10 mouse cellular contexts compared by ENCODE assay signal in genomic region chr10:42581694-42582565, GRCm38 (mm10). TPM values are rescaled to one million over a fixed set of nuclear protein-coding genes. Genes with fewer than 3 reads are reported as not detected.
DNase-seq lines count a peak whose midpoint lies in the region; ATAC-seq and TF ChIP-seq lines count a peak whose summit lies in the region.
"Had no signal": no experiment of that assay in that cellular context is flagged by ENCODE, and none has a peak within 500 bp of the region (broad histone marks: within the 10 kb centered on the region; RNA-seq: fewer than 3 reads in every experiment).

No protein-coding gene starts in this region.

- no peaks in the 10 kb centered on the region for H3K4me1 ChIP-seq in cortical plate, adult 2 months (ENCODE audit: control insufficient read depth, insufficient read depth, low read length)
- H3K4me1 ChIP-seq in forebrain, embryonic 13.5 days = peaks cover 86% of the 10 kb centered on the region
- peaks cover 65% of the 10 kb centered on the region for H3K4me1 ChIP-seq in midbrain, embryonic 12.5 days

- TF ChIP-seq CTCF in left cerebral cortex, adult 2 months (IDR thresholded peaks at IDR 0.05) = no peak
- no peak for TF ChIP-seq CTCF in cortical plate, adult 2 months (IDR thresholded peaks at IDR 0.05; ENCODE audit: extremely low read depth, insufficient read depth, low read length)

- intact Hi-C loops in left cerebral cortex, adult 2 months (cut with DNase I) = loop anchor here (2.0 to 5.0 kb wide), 3 partner anchors 53 to 280 kb away; partner anchors contain the start of gene Scml4
- intact Hi-C loops in left cerebral cortex, postnatal 14 days (cut with DNase I) = loop anchor here (5.0 kb wide), 1 partner anchor 165 kb away; no protein-coding TSS in a partner anchor

- peaks cover 4% of the 10 kb centered on the region for H3K27me3 ChIP-seq in forebrain, embryonic 13.5 days
- H3K27me3 ChIP-seq in midbrain, embryonic 12.5 days = peaks cover 90% of the 10 kb centered on the region

- no peaks in the 10 kb centered on the region for H3K9me3 ChIP-seq in forebrain, embryonic 13.5 days (replicated peaks)
- 0 out of 2 replicates have a peak, but pooled peaks cover 4% of the 10 kb centered on the region for H3K9me3 ChIP-seq in midbrain, embryonic 12.5 days
- H3K9me3 ChIP-seq: neural tube, embryonic 13.5 days had no signal

- H3K27ac ChIP-seq in left cerebral cortex, adult 2 months = no peak overlapping the region; the same call in 1 of the 2 replicates
- H3K27ac ChIP-seq in cortical plate, adult 2 months (ENCODE audit: insufficient read depth, low read length) = no peak overlapping the region
- peak overlapping the region; percentile 96 for H3K27ac ChIP-seq in forebrain, embryonic 13.5 days
- peak overlapping the region; percentile 50 for H3K27ac ChIP-seq in midbrain, embryonic 12.5 days (replicated peaks)
- H3K27ac ChIP-seq: neural tube, embryonic 13.5 days had no signal

- peak overlapping the region; percentile 98 for H3K9ac ChIP-seq in forebrain, embryonic 13.5 days
- peak overlapping the region; percentile 78 for H3K9ac ChIP-seq in midbrain, embryonic 12.5 days (replicated peaks)
- H3K9ac ChIP-seq: neural tube, embryonic 13.5 days had no signal

- under 1% methylated on average over 45 of the region's 45 CpGs for WGBS in forebrain, embryonic 13.5 days
- WGBS in midbrain, embryonic 12.5 days = under 1% methylated on average over 45 of the region's 45 CpGs

- peak overlapping the region; percentile 89 for H3K4me2 ChIP-seq in forebrain, embryonic 13.5 days
- peak overlapping the region; percentile 74 for H3K4me2 ChIP-seq in midbrain, embryonic 12.5 days (replicated peaks)
- H3K4me2 ChIP-seq: neural tube, embryonic 13.5 days had no signal

- ATAC-seq in forebrain, embryonic 13.5 days = no peak
- peak; percentile 4; the same call in 1 of the 2 replicates for ATAC-seq in midbrain, embryonic 12.5 days (ENCODE audit: low FRiP score, low read depth)

- TF ChIP-seq POLR2A in cortical plate, adult 2 months (IDR thresholded peaks at IDR 0.05; ENCODE audit: extremely low read depth, insufficient read depth, low read length) = no peak

- no peak for DNase-seq in left cerebral cortex, adult 2 months (ENCODE audit: extremely low spot score in 1 of 2, low spot score in 2 of 2)
- DNase-seq in left cerebral cortex, postnatal 14 days (ENCODE audit: low spot score in 2 of 2) = no peak
- DNase-seq in layer of hippocampus, adult 8-10 months (ENCODE audit: low spot score in 2 of 2) = no peak
- no peak for DNase-seq in cerebellum, postnatal 36 days
- DNase-seq in lung, postnatal 36 days = no peak
- DNase-seq: thymus, adult 2 months had no signal

- peak overlapping the region; percentile 47 for H3K4me3 ChIP-seq in left cerebral cortex, adult 2 months
- H3K4me3 ChIP-seq in cortical plate, adult 2 months (ENCODE audit: insufficient read depth, low read length) = peak overlapping the region; percentile 47
- H3K4me3 ChIP-seq in forebrain, embryonic 13.5 days = peak overlapping the region; percentile 81
- H3K4me3 ChIP-seq in midbrain, embryonic 12.5 days = peak overlapping the region; percentile 60
- H3K4me3 ChIP-seq: neural tube, embryonic 13.5 days had no signal

- peaks cover 8% of the 10 kb centered on the region for H3K36me3 ChIP-seq in forebrain, embryonic 13.5 days (ENCODE audit: poor library complexity, severe bottlenecking)
- 0 out of 2 replicates have a peak, but pooled peaks cover under 1% of the 10 kb centered on the region for H3K36me3 ChIP-seq in midbrain, embryonic 12.5 days
- H3K36me3 ChIP-seq: neural tube, embryonic 13.5 days had no signal

RNA-seq across cellular contexts. Expression of gene Nr2e1, which starts 1.5 kb away (rescaled TPM):
- total RNA-seq in left cerebral cortex, adult 2 months (2021) = 10 to 100 TPM; 10.9 to 14.1 TPM
- total RNA-seq in left cerebral cortex, postnatal 14 days (2021) = 10 to 100 TPM; 11.0 to 13.8 TPM
- polyA plus RNA-seq in cortical plate, adult 2 months (2012; rRNA removed) = 15.2 and 18.6 TPM in 2 replicates
- 71.0 and 77.0 TPM in 2 replicates for polyA plus RNA-seq in forebrain, embryonic 13.5 days (2015; fragmentation: Nextera tagmentation; extraction: Ambion mirVana)
- 35.2 and 46.5 TPM in 2 replicates for polyA plus RNA-seq in midbrain, embryonic 12.5 days (2016; fragmentation: Nextera tagmentation; extraction: Ambion mirVana)
- total RNA-seq in layer of hippocampus, adult 8-10 months (2022) = 10 to 100 TPM; 14.7 to 17.3 (median 16.0) TPM
- polyA plus RNA-seq: neural tube, embryonic 13.5 days; thymus, adult 2 months had no signal

RNA-seq across cellular contexts. Expression of gene Ostm1, which starts 1.7 kb away (rescaled TPM):
- total RNA-seq in left cerebral cortex, adult 2 months (2021) = 10 to 100 TPM; 47.0 to 52.3 TPM
- 10 to 100 TPM; 46.8 to 48.8 TPM for total RNA-seq in left cerebral cortex, postnatal 14 days (2021)
- 45.4 TPM in 2 replicates for polyA plus RNA-seq in cortical plate, adult 2 months (2012; rRNA removed)
- polyA plus RNA-seq in forebrain, embryonic 13.5 days (2015; fragmentation: Nextera tagmentation; extraction: Ambion mirVana) = 57.1 and 63.2 TPM in 2 replicates
- polyA plus RNA-seq in midbrain, embryonic 12.5 days (2016; fragmentation: Nextera tagmentation; extraction: Ambion mirVana) = 35.4 and 40.1 TPM in 2 replicates
- 10 to 100 TPM; 53.4 to 60.1 (median 55.3) TPM for total RNA-seq in layer of hippocampus, adult 8-10 months (2022)

Comparison
In these comparisons a context has a peak if more than half of its experiments do, and no peak if none do; other contexts are left out.
1. H3K27ac ChIP-seq: peak in forebrain, embryonic 13.5 days (single experiment) and midbrain, embryonic 12.5 days (single experiment); none in left cerebral cortex, adult 2 months (single experiment) and cortical plate, adult 2 months (single experiment).
2. Peak in every context shown above with its lines, with median percentiles within 50 percentile points of each other: H3K4me3 ChIP-seq.